Mouse (Mus musculus): ENCODE results near the gene Rnf25.

DNA sequence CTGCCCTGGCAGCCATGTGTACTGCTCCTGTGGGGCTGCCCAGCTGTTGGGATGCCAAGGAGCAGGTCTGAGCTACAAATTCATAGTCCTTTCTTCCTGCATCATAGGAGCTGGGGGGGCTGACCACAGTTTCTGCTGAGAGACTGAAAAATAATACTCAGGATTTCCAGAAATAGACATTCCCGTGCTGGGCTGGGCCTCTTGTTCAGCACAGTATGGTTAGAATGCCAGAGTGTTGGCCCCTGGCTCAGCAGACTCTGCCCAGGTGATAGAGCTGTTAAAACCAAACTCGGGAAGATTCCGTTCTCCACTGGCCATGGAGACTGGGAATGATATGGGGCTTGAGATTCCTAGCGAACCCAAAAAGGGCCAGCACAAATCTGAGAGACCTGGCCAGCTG, 24.9 kb upstream of the Rnf25 start:
- TF ChIP-seq CTCF (IDR thresholded peaks at IDR 0.05; ENCODE audit: borderline replicate concordance, insufficient read depth, low read depth, low read length) (no peak), POLR2A (IDR thresholded peaks at IDR 0.05; ENCODE audit: borderline replicate concordance, insufficient read depth, low read length) (no peak)
